15 mouse cellular contexts compared by ENCODE assay signal in genomic region chr5:37066703-37067568, GRCm38 (mm10). TPM values are rescaled to one million over a fixed set of nuclear protein-coding genes. Genes with fewer than 3 reads are reported as not detected.
DNase-seq lines count a peak whose midpoint lies in the region; ATAC-seq and TF ChIP-seq lines count a peak whose summit lies in the region.
"Had no signal": no experiment of that assay in that cellular context is flagged by ENCODE, and none has a peak within 500 bp of the region (broad histone marks: within the 10 kb centered on the region; RNA-seq: fewer than 3 reads in every experiment).

No protein-coding gene starts in this region.

- DNase-seq in spleen, adult 2 months (ENCODE audit: low read depth in 1 of 2, low spot score in 2 of 2) = peak; percentile 45 to 90
- no peak for DNase-seq in spleen, postnatal 4 days (ENCODE audit: low spot score in 2 of 2)
- DNase-seq in naive thymus-derived CD4-positive, alpha-beta T cell, adult 2 months (ENCODE audit: low read depth) = peak; percentile 92
- peak; percentile 43 to 68 for DNase-seq in thymus, postnatal 36 days
- DNase-seq in adipocyte (ENCODE audit: low spot score) (no peak), MN1 (ENCODE audit: low spot score) (no peak)
- DNase-seq in ovary, postnatal 10 days (ENCODE audit: low spot score) = no peak
- DNase-seq: adrenal gland, adult 8-10 months; kidney, adult 9 months; layer of hippocampus, postnatal 36 days had no signal

- TF ChIP-seq POLR2A in spleen, adult 2 months (IDR thresholded peaks at IDR 0.05; ENCODE audit: low read depth, low read length) = no peak

- 22% methylated on average over 8 of the region's 8 CpGs for WGBS in spleen, adult 2 months

- ATAC-seq in activated CD4-positive, CD25-positive, alpha-beta regulatory T cell, adult 4 months = peak; percentile 98
- ATAC-seq: midbrain, embryonic 16.5 days had no signal

- 0 out of 2 replicates have a peak, but pooled peaks cover 2% of the 10 kb centered on the region for H3K36me3 ChIP-seq in spleen, adult 2 months (ENCODE audit: control insufficient read depth, insufficient read depth, low read length)
- H3K36me3 ChIP-seq: heart, embryonic 10.5 days; limb, embryonic 13.5 days; lung, embryonic 15.5 days had no signal

- no peaks in the 10 kb centered on the region for H3K27me3 ChIP-seq in spleen, adult 2 months (ENCODE audit: control insufficient read depth, insufficient read depth, low read length)
- H3K27me3 ChIP-seq: limb, embryonic 13.5 days; lung, embryonic 15.5 days had no signal

- no peak overlapping the region for H3K4me3 ChIP-seq in spleen, adult 2 months (ENCODE audit: extremely low read depth, insufficient read depth, insufficient read length)
- H3K4me3 ChIP-seq: heart, embryonic 10.5 days; limb, embryonic 13.5 days; lung, embryonic 15.5 days had no signal

- no peak for TF ChIP-seq CTCF in spleen, adult 2 months (IDR thresholded peaks at IDR 0.05; ENCODE audit: extremely low read depth, insufficient read depth, insufficient read length, insufficient replicate concordance)

- peak overlapping the region; percentile 88 for H3K27ac ChIP-seq in spleen, adult 2 months (ENCODE audit: insufficient read depth, low read length)
- H3K27ac ChIP-seq: heart, embryonic 10.5 days; limb, embryonic 13.5 days; lung, embryonic 15.5 days had no signal

- H3K4me1 ChIP-seq in spleen, adult 2 months (ENCODE audit: control insufficient read depth, insufficient read depth, insufficient read length) = peaks cover 26% of the 10 kb centered on the region
- H3K4me1 ChIP-seq: heart, embryonic 10.5 days; limb, embryonic 13.5 days; lung, embryonic 15.5 days had no signal

RNA-seq across cellular contexts. Expression of gene Gm1043, which starts 18.2 kb away (rescaled TPM):
- polyA plus RNA-seq in spleen, adult 2 months (2012; rRNA removed) = 2.7 and 3.0 TPM in 2 replicates
- polyA plus RNA-seq in activated CD4-positive, CD25-positive, alpha-beta regulatory T cell, adult 4 months (2017; shearing (Covaris generic)) = 1 to 10 TPM; 1.3 to 1.4 TPM
- polyA plus RNA-seq: heart, embryonic 10.5 days; lung, embryonic 15.5 days had no signal

Comparison
In these comparisons a context has a peak if more than half of its experiments do, and no peak if none do; other contexts are left out.
1. DNase-seq: peak in spleen, adult 2 months (2 of 2), naive thymus-derived CD4-positive, alpha-beta T cell, adult 2 months (single experiment) and thymus, postnatal 36 days (2 of 2); none in spleen, postnatal 4 days (0 of 2), adipocyte (single experiment), MN1 (single experiment) and ovary, postnatal 10 days (single experiment).